Mouse (Mus musculus): ENCODE results near the gene Pik3ca.

- TF ChIP-seq CTCF (conservative IDR thresholded peaks at IDR 0.05; ENCODE audit: low read length) = no peak
- TF ChIP-seq NANOG (IDR thresholded peaks at IDR 0.05; ENCODE audit: borderline replicate concordance, low read length) = no peak
Measured at GRCm38 (mm10) chr3:32392841-32393240, 4.6 kb upstream of the Pik3ca start.
